Mouse (Mus musculus): ENCODE data around the gene Tenm4.

Tenm4 gene

DNA sequence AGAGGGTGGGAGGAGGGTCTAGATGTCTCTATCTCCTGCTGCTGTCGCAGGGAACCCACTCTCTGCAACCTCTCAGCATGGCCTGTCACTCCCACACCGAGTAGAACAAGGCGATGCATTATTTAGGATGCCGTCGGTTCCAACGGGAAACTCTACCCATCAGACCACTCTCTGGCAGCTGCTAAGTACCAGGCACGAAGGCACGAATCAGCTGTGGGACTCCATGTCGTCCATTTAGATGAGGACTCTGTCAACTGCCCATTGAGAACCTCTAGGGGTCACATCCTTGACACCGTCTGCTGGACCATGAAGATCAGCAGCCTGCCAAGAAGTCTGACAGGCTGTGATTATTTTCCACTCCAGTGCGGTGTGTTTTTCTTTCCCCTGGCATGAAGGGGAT lies 229.4 kb downstream of the Tenm4 start:
- intact Hi-C loops (cut with DNase I), result no loop called here

DNA sequence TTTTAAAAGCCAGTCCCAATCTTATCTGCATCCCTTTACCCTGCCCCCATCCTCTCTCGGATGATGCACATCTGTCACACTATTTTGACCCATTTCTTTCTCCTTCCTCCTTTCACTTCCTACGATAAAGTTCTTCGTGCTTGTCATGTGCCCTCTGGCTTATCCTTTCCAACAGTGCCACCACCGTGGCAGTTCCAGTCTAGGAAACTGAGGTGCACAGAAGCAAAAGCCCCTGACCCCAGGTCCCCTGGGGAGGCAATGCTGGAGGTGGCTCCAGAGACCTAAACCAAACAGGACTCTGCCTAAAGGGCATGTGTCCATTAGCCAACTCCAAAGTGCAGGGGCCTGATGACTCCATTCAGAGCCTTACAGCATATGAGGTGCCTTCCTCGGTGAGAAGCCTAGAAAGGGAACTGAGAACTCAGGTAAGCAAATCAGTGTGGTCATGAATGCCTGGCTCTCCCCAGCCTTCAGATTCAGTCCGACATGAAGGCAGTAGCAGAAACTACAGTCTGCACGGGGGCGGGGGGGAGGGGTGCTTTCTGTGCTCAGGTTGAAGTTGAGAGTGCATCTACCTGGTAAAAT lies 235.7 kb downstream of the Tenm4 start:
- intact Hi-C loops (cut with DNase I), result no loop called here

- intact Hi-C loops (cut with DNase I), result no loop called here
These were observed 237.3 kb downstream of the Tenm4 start for GRCm38 (mm10) chr7:96408161-96408889.

GRCm38 (mm10) chr7:96409323-96409880 lies 238.4 kb downstream of the Tenm4 start:
- intact Hi-C loops (cut with DNase I), result no loop called here

DNA sequence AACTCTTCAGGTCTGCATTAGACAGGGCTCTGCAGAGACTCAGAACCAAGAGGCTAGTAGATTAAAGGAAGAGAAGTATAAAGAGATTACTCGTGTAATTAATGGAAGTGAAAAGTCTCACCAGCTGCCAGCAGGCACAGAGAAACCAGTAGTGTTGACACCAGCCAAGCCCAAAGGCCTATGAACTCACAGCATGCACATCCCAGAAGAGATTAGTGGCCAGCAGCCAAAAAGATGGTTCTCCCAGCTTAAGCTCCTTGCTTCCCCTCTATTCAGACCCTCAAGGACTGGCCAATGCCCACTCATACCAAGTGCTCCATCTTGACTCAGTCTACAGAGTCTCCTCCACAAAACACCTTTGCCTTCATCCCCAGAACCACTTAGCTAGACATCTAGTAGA lies 242.8 kb downstream of the Tenm4 start:
- intact Hi-C loops (cut with DNase I), result no loop called here

GRCm38 (mm10) chr7:96414290-96415055 lies 243.4 kb downstream of the Tenm4 start:
- intact Hi-C loops (cut with DNase I), result no loop called here

DNA sequence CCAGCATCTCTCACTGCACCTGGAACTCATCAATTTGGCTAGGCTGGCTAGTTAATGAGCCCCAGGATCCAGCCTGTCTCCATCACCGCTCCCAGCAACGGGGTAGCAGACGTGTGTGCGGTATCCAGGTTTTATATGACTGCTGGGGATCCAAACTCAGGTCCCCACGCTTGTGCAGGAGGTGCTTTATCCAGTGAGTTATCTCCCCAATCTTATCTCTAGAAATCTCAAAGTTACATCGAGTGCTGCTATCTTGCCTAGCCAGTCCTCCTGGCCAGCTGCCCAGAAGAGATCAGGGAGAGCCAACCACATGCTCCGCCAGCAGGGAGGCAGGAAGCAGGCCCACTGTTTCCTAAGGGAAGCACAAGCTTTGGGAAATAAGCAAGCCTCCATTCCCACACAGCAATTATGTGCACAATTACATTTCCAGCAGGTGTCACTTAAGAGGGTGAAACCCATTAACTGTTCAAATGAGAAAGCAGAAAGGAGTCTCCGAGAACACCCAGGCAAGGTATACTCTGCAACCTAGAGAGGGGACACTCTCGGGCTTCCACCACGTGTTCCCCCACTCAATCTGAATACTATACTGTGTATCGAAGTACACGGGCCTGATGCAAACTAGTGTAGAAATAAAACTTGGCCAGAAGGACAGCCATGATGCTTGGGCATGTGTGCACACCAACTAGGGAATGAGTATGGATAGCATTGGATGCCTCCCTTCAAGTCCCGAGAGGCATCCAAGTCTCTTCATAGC lies 246.4 kb downstream of the Tenm4 start:
- intact Hi-C loops (cut with DNase I), result no loop called here

GRCm38 (mm10) chr7:96418146-96418545 lies 247.1 kb downstream of the Tenm4 start:
- intact Hi-C loops (cut with DNase I), result no loop called here

GRCm38 (mm10) chr7:96420045-96420444 lies 249.0 kb downstream of the Tenm4 start:
- intact Hi-C loops (cut with DNase I), result no loop called here

DNA sequence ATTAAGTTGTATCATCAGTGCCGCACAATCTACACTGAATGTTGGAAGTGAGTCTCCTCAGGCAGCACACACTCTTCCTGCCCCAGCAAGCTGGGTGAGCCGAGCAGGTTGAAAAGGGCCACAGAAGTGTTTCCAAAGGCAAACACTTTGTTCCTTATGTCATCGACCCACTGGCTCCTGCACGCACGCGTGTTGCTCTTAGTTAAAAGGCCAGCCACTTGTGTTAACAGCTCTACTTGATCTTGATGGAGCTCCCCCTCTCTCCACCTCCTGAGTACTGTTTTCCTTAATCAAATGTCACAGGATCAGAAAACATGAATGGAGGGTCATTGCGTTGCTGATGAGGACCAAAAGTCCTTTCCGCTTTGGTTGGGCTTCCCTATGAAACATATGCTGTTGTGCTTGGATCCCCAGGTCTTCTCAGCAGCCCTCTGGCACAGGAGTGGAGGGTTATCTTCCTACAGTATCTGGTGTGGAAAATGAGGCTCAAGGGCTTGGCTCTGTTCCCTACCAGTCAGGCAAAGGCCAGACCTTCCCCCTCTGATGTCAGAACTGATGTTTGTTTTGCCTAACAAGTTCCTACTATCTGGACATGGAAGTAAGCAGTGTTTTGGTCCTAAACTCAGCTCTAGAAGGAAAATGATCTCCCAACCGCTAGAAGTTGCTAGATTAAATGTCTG lies 250.0 kb downstream of the Tenm4 start:
- intact Hi-C loops (cut with DNase I), result no loop called here

DNA sequence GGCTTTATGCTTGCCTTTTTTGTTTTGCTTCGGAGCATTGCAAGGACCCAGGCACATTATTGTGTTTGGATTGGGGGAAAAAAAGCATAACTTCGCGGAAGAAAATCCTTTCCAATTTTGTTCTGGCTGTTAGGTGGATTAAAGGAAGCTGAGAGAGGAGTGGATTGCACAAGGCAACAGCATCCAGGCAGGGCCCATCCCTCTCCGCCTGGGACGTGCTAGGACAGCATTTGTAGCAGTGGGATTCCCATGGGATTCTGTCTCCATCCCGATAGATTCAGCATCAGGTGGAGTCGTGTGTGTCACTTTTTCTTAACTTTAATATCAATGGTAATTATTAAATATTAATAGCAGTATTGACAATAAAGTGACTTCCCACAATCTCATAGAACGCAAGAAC lies 255.9 kb downstream of the Tenm4 start:
- intact Hi-C loops (cut with DNase I), result no loop called here

DNA sequence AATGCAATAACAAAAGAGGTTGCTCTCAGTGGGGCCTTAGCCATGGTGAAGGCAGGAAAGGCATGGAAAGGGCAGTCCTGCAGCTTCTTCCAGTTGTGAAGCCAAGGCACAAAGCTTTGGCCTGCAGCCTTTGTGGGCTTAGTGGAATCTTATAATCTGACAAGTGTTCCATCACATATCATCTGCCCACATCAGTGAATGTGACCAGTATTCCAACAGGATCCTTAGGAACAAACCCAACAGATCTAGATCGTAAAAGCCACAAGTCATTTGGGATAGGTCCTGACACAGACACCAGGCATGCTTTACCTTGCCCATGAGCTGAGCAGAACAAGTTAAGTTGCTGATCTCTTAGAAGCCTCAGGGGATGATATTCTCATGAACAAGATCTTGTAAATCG lies 262.3 kb downstream of the Tenm4 start:
- intact Hi-C loops (cut with DNase I), result no loop called here

- intact Hi-C loops (cut with DNase I), result no loop called here
These were observed 267.3 kb downstream of the Tenm4 start for GRCm38 (mm10) chr7:96438392-96438791.

GRCm38 (mm10) chr7:96440161-96440707 lies 269.2 kb downstream of the Tenm4 start:
- intact Hi-C loops (cut with DNase I), result no loop called here

DNA sequence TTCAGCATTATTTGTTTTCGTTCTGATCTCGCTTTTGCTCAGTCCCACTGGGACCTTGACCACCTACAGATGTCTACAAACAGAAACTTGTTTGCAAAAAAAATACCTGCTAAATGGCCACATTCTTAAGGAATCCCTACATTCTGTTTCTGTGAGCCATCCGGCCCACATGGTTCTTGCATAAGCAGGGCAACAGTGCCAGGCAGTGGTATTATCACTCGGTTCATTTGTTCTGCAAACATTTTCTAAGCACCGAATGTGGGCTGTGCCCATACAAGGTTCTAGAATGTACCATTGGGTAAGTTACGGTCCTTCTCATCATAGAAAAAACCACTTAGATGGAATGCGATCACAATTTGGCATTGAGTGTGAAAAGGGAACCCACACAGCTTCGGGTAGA lies 274.7 kb downstream of the Tenm4 start:
- intact Hi-C loops (cut with DNase I), result no loop called here

GRCm38 (mm10) chr7:96447806-96448397 lies 276.9 kb downstream of the Tenm4 start:
- intact Hi-C loops (cut with DNase I), result no loop called here

GRCm38 (mm10) chr7:96455957-96456356 lies 284.9 kb downstream of the Tenm4 start:
- intact Hi-C loops (cut with DNase I), result no loop called here

GRCm38 (mm10) chr7:96456618-96457017 lies 285.6 kb downstream of the Tenm4 start:
- intact Hi-C loops (cut with DNase I), result no loop called here

DNA sequence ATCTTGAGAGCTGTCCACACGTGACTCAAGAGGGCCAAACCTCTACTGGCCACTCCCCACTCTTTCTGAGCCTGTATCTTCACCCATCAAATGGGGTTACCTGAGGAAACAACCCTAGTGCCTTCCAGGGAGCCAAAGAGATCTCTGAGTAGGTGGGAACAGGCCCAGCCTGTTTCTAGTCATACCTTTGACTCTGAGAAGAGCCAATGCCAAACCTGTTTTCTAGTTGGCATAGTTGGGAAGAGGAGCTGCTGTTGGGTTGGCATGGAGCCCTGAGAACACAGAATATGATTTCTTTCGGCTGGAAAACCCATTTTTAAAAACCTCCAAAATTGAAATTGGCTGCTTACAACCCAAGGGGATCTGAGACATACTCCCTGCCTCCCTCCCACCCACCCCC lies 286.8 kb downstream of the Tenm4 start:
- intact Hi-C loops (cut with DNase I), result no loop called here

DNA sequence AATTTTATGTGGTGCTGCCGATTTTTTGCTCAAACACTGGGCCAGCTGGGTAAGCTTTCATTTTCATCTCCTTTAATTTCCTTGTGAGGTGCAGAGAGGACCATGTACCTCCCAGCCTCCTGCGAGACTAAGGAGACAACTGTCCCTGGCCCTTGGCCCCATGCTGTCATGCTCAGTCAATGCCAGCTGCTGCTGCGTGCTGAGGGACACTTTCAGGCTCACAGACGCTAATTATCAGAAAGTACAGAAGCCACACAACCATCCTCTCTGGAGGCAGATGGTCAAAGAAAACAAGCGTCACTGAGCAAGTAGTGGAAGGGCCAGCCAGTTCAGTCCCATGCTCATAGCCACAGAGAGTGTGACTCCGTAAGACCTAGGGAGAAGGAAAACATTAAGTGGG lies 287.9 kb downstream of the Tenm4 start:
- intact Hi-C loops (cut with DNase I), result no loop called here
